Mouse (Mus musculus) splenic B cell, adult 2 months (primary cell): Measurements from ENCODE around the gene Vsnl1.
A peak's percentile ranks its signal among the peaks of the same experiment; 100 is the strongest.

ENCODE experiments used
- DNase-seq: peaks from one replicate; pipeline ENCODE4 v3.0.0-alpha.2; 2011; ENCODE audit warnings: low read depth, low spot score
- H3K27me3 ChIP-seq: 2 replicates; pipeline ENCODE4 v1.6.1; 2012; ENCODE audit warnings: mild to moderate bottlenecking, low read length, moderate library complexity, mixed read lengths; ENCODE audit not compliant: control insufficient read depth, poor library complexity, insufficient read depth, severe bottlenecking
- H3K36me3 ChIP-seq: 2 replicates; pipeline ENCODE4 v1.6.1; 2012; ENCODE audit warnings: mild to moderate bottlenecking, low read length, moderate library complexity, mixed read lengths; ENCODE audit not compliant: control insufficient read depth, poor library complexity, insufficient read depth, severe bottlenecking

Vsnl1 gene

DNA sequence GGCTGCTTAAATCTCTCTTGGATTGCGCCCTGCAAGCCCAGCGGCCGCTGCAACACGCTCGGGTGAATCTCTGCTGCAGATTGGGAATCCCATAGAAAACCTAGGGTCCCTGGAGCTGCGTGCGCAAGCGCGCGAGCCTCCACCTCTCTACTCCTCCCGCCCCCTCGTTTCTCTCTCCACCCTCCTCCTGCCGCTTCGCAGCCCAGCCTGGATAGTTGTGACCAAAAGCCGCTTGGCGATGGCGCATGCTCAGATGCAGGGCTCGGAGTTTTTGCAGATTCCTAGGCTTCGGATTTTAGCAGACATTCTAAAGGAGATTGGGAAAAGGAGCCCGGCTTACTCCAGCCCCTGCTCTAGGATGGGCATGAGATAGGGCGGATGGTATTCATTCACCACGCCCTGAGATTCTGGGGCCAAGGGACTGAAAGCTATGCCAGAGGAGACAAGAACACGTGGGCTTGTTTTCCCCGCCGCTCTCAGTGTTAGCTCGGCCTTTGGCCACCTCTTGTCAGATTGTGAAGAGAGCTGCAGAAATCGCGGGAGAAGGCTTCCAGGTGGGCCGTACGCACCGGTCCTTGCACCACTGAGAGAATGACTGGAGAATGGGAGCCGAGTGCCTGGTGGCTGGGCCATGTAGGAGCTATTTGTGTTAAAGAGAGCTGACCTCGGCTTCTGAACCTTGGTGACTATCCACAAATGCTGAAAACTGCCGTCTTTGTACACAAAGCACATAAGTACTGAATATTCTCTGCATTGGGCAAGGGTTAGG, at the start of gene Vsnl1:
Gene Vsnl1 (minus strand): TSS at position 117 of the 769 bp plus-strand sequence.
- Histone ChIP-seq H3K27me3 (no peaks in the 10 kb centered on the region), H3K36me3 (no peaks in the 10 kb centered on the region)
- no peak for DNase-seq

DNA sequence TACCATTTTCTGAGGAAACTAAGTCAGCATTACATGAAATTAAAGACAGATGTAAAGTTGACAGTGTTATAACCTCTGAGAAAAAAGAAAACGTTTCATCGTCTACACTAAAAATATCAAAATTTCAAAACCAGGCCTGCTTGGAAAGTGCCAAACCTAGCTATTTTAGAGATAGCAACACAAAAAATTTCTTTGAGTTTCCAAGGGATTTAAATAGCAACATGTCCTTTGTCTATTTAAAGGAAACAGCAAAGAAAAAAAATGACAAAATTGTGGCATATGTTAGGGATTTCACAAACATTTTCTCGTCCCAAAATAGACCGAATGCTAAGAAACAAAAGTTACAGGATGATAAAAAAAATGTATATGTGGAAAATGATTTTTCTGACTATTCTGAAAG, 20.2 kb upstream of the Vsnl1 start:
- no peaks in the 10 kb centered on the region for H3K36me3 ChIP-seq
- no peak for DNase-seq
- H3K27me3 ChIP-seq, result no peaks in the 10 kb centered on the region

DNA sequence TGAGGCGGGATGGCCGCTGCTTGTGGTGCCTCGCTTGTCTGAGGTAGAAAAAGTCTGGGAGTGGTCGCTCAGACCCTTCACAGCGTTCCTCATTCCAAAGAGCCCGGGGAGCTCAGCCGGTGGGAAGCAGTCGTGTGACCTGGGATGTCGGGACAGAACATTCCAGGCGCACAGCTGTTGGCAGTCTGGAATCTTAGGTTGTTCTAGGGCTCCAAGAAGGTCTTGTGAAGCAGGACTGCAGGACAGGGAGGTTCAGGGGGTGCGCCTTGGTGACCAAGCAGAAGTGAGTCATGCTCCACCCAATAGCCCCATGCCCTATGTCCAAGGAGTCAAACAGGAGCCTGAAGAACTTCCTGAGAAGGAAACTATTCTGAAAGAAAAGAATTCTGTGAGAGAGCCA, 19.8 kb upstream of the Vsnl1 start:
- Histone ChIP-seq H3K36me3 (no peaks in the 10 kb centered on the region), H3K27me3 (no peaks in the 10 kb centered on the region)
- DNase-seq, result no peak

DNA sequence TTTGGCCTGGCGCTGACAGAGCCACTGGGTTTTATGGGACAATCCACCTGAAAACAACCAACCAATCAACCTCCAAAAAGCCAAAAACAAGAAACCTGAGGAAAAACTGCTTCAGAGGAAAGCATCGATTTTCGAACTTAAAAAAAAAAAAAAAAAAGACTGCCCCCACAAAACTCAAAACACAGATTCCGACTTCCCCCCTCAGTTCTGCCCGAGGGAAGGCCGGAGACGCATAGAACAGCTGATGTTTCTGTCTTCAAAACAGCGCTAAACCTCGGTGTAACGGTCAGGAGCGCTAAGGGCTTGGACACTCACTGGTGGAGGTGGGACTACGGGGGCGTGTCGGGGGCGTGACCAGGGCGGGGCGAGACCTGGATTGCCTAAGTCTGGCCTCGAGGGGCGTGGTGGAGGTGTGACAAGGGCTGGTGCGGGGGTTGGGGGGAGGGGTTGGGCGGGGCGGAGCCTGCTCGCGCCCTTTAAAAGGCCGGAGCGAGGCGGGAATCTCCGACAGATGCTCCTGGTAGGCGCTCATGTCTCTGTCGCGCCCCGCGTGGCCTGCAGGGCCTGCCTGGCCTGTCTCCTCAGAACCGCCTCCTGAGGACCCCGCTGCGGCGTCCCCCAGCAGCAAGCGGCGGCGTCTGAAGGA, 19.3 kb upstream of the Vsnl1 start, which contains the start of gene Rad51ap2:
Gene Rad51ap2 (plus strand): TSS at position 531 of the 646 bp plus-strand sequence.
- Histone ChIP-seq H3K36me3 (no peaks in the 10 kb centered on the region), H3K27me3 (no peaks in the 10 kb centered on the region)
- peak; percentile 8 for DNase-seq

DNA sequence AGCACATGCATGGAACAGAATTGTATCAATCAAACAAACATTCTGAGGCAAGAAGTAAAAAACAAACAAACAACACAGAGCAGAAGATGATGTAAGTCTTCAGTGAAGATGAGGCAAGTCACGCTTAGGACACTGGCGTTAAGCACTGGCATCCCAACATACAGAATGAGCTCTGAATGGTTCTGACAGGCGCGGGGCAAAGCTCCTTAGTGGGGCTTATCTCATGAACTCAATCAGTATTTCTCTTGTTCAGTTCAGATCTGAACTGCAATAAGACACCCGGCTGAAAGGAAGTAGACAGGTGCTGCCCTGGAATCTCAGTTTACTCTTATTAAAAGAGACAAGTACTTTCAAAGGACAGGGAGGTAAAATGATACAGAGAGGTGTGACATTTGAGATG, 17.7 kb upstream of the Vsnl1 start:
- Histone ChIP-seq H3K36me3 (no peaks in the 10 kb centered on the region), H3K27me3 (no peaks in the 10 kb centered on the region)
- no peak for DNase-seq

DNA sequence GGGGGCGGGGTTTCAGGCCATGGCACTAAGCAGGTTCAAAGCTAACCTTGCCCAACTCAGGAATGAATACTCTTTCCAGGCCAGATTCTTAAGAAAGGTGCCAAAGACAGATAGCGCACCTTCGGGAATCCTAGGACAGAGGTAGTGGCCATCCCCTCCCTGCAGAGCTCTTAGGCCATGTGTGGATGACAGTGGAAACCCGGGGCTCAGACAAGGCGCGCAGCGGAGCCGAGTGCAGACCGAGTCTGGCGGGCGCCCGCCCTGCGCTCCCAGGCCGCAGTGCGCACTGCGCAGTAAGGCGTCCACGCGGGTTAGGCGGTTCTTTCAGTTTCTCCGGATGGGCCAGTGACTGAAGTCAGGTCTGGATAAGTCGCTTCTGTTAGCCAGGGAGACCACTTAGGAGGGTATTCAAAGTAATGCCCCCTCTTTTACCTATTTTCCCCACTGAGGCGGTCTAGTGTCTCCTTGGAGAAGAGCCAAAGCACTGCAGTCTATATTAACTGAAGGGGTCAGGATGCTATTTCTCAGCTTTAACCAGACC, 1.6 kb upstream of the Vsnl1 start:
- H3K36me3 ChIP-seq, result no peaks in the 10 kb centered on the region
- no peak for DNase-seq
- H3K27me3 ChIP-seq, result no peaks in the 10 kb centered on the region

DNA sequence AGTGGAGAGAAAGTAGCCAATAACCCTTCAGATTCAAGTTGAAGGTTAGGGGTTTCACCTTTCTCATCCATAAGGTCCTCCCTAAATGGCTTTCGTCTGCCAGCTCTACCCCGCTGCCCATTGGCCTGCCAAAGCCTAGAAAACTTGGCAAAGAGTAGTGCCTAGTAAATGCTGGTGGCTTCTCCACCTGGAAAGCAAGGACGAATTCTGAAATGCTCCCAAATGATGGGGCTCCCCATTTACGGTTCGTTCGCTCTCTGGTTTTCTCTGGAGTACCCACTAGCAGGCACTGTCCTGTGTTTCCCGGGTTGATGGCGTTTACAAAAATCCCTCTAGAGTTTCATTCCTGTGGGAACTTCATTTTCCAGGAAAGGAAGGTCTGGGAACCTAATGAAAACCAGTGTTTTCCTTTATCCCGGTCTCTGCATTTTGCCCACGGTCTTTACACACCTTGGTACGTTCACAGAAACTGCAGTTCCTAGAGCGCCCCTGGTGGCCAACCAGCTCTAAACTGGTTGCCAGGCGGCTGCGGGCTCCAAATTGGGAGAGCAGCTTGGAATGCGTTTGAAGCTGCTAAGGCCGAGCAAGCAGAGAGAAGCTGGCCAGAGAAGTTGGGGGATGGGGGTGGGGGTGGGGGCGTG, 973 bp upstream of the Vsnl1 start:
- Histone ChIP-seq H3K36me3 (no peaks in the 10 kb centered on the region), H3K27me3 (no peaks in the 10 kb centered on the region)
- peak; percentile 9 for DNase-seq

DNA sequence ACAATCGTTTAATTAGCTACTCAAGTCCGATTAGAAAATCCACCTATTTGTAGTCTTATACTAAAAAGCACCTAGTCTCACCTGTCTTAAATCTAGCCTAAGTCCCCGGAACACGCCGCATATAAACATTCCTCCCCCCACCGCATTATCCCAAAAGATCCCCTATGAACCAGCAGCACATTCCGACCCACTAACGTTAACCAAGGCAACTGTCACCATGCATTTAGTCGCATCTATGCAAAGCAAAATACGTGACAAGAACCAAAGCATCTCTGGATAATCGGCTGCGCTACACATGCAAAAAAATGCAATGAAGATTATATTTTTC, 426 bp downstream of the Vsnl1 start:
- DNase-seq, result no peak
- no peaks in the 10 kb centered on the region for H3K36me3 ChIP-seq

DNA sequence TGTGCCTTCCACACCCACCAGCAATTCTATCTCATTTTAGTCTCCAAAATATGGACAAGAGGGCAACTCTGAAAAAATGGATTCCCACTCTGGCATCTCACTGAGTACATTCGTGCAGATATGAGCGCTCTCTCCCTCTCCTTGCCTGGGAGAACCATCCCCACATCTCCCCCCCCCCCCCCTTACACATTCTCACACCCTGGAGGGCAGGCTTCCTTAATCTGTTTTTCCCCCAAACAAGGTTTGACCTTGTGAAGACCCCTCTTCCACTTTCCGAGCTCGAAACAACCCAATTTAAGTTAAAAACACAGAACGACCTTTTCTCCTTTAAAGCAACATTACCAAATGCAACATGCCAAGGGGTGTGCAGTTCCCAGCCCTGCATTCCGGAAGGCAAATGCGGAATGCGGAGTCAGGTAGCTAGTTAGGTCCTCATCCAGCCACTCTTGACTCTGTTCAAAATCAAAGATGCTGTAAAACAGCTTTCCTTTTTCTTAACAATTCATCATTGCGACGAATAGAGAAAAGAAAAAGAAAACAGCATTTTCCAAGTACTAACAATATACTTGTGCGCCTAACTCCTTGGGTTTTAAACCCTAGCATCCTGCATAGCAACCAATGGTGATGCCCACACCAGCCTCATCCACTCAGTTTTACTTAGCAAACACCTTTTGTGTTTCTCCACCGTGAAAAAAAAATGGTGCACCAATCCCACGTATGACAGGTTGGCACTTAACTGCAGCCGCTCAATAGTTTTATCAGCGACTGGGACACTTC, 979 bp downstream of the Vsnl1 start:
- no peak for DNase-seq
- Histone ChIP-seq H3K27me3 (no peaks in the 10 kb centered on the region), H3K36me3 (no peaks in the 10 kb centered on the region)

More for the DNA sequence above, 426 bp downstream of the Vsnl1 start:
- no peaks in the 10 kb centered on the region for H3K27me3 ChIP-seq

DNA sequence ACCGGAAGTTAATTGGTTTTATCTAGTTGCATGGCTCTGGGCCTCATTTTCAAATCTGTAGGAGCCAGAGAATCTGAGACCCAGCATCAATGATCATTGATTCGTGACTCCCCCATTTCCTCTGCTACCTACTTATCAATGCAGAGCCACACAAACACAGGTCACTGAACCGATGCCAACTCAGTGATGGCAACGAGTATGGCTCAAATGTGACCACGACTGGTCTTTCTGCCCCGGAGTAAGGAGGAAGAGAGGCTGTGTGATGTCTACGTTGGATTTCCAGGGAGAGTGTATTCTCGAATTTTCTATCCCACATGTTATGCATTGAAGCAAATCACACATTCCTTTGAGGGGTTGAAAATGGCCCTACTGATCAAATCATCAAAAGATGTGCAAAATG, 2.0 kb downstream of the Vsnl1 start:
- H3K27me3 ChIP-seq, result no peaks in the 10 kb centered on the region
- H3K36me3 ChIP-seq, result no peaks in the 10 kb centered on the region
- no peak for DNase-seq

DNA sequence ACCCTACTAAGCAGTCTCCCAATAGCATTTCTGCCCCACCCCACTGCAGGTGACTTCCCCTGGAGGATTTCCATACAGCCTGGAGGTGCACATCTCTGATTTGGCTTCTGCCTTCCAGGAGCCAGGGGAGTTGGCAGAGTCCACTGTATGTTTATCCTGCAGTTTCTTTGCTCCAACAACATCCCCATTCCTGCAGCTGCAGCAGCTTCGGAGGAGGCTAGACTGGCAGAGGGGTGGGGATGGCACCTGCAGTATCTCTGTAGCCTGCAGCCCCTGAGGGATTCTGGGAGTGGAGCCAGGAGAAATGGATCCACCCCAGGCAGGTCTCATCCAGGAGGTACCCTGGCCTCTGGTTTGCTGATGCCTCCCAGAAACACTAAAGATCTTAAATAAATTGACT, 2.7 kb downstream of the Vsnl1 start:
- DNase-seq, result no peak
- no peaks in the 10 kb centered on the region for H3K27me3 ChIP-seq
- no peaks in the 10 kb centered on the region for H3K36me3 ChIP-seq

DNA sequence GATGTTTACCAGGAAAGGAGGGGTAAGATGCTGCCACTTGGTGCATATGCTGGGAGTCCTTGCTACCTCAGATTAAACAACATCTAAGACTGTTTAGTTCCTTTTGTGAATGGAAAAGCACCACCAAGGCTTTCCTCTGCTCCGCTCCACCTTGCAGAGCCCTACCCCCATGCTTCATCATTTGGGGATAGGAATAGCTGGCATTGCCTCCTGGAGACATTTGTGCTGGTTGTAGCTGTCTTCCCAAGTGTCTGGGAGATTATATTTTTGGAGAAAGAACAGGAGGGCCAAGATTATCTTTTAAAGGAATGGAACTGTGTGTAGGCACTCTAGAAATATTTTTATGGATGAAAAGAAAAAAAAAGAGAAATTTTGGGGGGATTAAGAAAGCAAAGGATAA, 3.3 kb downstream of the Vsnl1 start:
- DNase-seq, result no peak
- Histone ChIP-seq H3K36me3 (no peaks in the 10 kb centered on the region), H3K27me3 (no peaks in the 10 kb centered on the region)

DNA sequence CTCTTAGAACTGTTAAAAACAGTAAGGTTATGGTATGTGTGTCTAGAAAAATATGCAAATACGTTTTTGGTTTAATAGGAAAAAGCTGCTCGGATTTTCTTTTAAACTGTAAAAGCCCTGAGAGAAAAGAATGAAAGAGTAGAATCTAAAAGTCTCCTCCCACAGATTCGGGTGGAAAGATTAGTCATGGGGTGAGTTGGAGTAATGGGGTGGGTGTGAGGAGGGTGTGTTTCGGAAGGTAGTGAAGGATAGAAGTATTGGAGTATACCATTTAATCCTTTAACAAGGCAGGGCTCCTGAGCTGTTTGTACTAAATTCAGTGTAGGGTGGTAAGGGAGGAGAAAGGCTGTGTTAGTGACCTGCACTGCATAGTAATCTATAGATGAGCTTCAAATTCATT, 9.0 kb downstream of the Vsnl1 start:
- Histone ChIP-seq H3K27me3 (no peaks in the 10 kb centered on the region), H3K36me3 (no peaks in the 10 kb centered on the region)
- DNase-seq, result no peak

DNA sequence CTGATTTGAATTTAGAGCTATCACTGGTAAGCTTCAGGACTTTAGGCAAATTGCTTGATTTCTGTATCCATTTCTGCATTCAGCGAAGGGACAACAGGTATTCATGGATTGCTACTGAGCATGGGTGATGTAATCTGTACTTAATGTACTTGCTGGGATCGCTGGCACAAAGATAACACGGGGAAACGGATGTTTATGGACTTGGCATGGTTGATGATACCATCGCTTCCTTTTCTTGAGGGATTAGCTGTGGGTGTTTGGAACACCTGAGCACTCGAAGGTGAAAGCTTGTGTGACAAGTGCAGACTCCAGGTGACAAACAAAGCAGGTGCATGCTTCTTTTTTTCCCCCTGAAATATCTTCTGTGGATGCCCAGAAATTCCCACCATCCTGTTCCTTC, 18.3 kb downstream of the Vsnl1 start:
- Histone ChIP-seq H3K27me3 (no peaks in the 10 kb centered on the region), H3K36me3 (no peaks in the 10 kb centered on the region)
- no peak for DNase-seq
